Mouse (Mus musculus): ENCODE data around the gene Cxcl12.

DNA sequence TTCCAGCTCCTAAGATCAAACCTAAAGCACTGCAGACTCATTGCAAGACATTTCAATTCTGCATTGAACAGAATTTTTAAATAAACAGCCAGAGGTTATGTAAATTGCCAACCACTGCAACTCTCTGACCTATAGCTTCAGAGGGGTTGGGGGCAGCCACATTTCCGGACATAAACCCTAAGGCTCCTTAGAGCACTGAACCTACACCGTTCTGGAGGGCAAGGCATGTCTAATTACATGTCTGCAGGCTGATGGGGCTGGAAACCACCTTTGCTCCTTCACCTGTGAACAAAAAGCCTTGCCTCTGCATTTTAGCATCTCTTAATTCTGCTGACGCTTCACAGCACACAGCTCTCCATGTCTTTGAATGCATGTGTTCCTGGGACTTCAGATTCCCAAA, 26.9 kb downstream of the Cxcl12 start:
- TF ChIP-seq CTCF (IDR thresholded peaks at IDR 0.05; ENCODE audit: borderline replicate concordance, insufficient read depth, low read depth, low read length), result no peak
- TF ChIP-seq POLR2A (IDR thresholded peaks at IDR 0.05; ENCODE audit: borderline replicate concordance, insufficient read depth, low read length), result no peak
